12 mouse cellular contexts compared by ENCODE assay signal in genomic region chr7:89051240-89051639, GRCm38 (mm10).
DNase-seq lines count a peak whose midpoint lies in the region; ATAC-seq and TF ChIP-seq lines count a peak whose summit lies in the region.
"Had no signal": no experiment of that assay in that cellular context is flagged by ENCODE, and none has a peak within 500 bp of the region (broad histone marks: within the 10 kb centered on the region; RNA-seq: fewer than 3 reads in every experiment).

No protein-coding gene starts in this region.

- no peak for TF ChIP-seq CTCF in stomach, postnatal 0 days (IDR thresholded peaks at IDR 0.05; ENCODE audit: low read depth)

- ATAC-seq in hindbrain, embryonic 12.5 days (ENCODE audit: low FRiP score) = 0 out of 2 replicates have a peak, but pooled peaks have one; percentile 56
- no peak for ATAC-seq in hindbrain, embryonic 11.5 days (ENCODE audit: low FRiP score)
- ATAC-seq in stomach, postnatal 0 days (ENCODE audit: low FRiP score, low TSS enrichment) = no peak
- ATAC-seq in granulocyte monocyte progenitor cell, adult 5-6 weeks (replicated peaks; ENCODE audit: poor library complexity, severe bottlenecking) = no peak

- no peak overlapping the region for H3K27ac ChIP-seq in hindbrain, embryonic 12.5 days
- H3K27ac ChIP-seq in hindbrain, embryonic 11.5 days (ENCODE audit: low read depth, low read length) = no peak overlapping the region
- no peak overlapping the region for H3K27ac ChIP-seq in stomach, postnatal 0 days (replicated peaks)

- H3K9me3 ChIP-seq in hindbrain, embryonic 12.5 days (replicated peaks) = no peaks in the 10 kb centered on the region
- no peaks in the 10 kb centered on the region for H3K9me3 ChIP-seq in hindbrain, embryonic 11.5 days (ENCODE audit: control insufficient read depth, low read length)
- no peaks in the 10 kb centered on the region for H3K9me3 ChIP-seq in stomach, postnatal 0 days (ENCODE audit: control insufficient read depth, low read length)

- no peaks in the 10 kb centered on the region for H3K27me3 ChIP-seq in hindbrain, embryonic 12.5 days
- no peaks in the 10 kb centered on the region for H3K27me3 ChIP-seq in hindbrain, embryonic 11.5 days (ENCODE audit: control insufficient read depth, insufficient read depth, low read length)
- H3K27me3 ChIP-seq in stomach, postnatal 0 days (ENCODE audit: control insufficient read depth, insufficient read depth, low read length) = no peaks in the 10 kb centered on the region

- no peak for DNase-seq in hindbrain, embryonic 11.5 days (ENCODE audit: low spot score)
- peak; percentile 21 for DNase-seq in right cerebral cortex, adult 18-20 months
- no peak for DNase-seq in right cerebral cortex, postnatal 4 days
- DNase-seq in left cerebral cortex, postnatal 36 days (ENCODE audit: low spot score in 2 of 2) = peak; percentile 24 to 29
- DNase-seq in stomach, postnatal 0 days (ENCODE audit: low spot score) = no peak
- DNase-seq: gastrocnemius, postnatal 14 days; kidney, adult 11 months; lung, adult 2 months; midbrain, embryonic 14.5 days; thymus, adult 2 months had no signal

- H3K4me1 ChIP-seq in hindbrain, embryonic 12.5 days = no peaks in the 10 kb centered on the region
- no peaks in the 10 kb centered on the region for H3K4me1 ChIP-seq in hindbrain, embryonic 11.5 days (replicated peaks; ENCODE audit: control insufficient read depth, insufficient read depth, low read length)
- no peaks in the 10 kb centered on the region for H3K4me1 ChIP-seq in stomach, postnatal 0 days (replicated peaks; ENCODE audit: control insufficient read depth, insufficient read depth)

- 62% methylated on average over 5 of the region's 5 CpGs for WGBS in hindbrain, embryonic 12.5 days
- 70% methylated on average over 5 of the region's 5 CpGs for WGBS in hindbrain, embryonic 11.5 days
- 70% methylated on average over 5 of the region's 5 CpGs for WGBS in stomach, postnatal 0 days

- no peak overlapping the region for H3K4me3 ChIP-seq in hindbrain, embryonic 12.5 days
- H3K4me3 ChIP-seq in hindbrain, embryonic 11.5 days (ENCODE audit: low read depth, low read length) = no peak overlapping the region
- no peak overlapping the region for H3K4me3 ChIP-seq in stomach, postnatal 0 days (ENCODE audit: low read depth, low read length)

- no peak overlapping the region for H3K9ac ChIP-seq in hindbrain, embryonic 12.5 days
- H3K9ac ChIP-seq in hindbrain, embryonic 11.5 days (ENCODE audit: low read depth, low read length) = no peak overlapping the region
- no peak overlapping the region for H3K9ac ChIP-seq in stomach, postnatal 0 days (ENCODE audit: low read length)

- H3K4me2 ChIP-seq in hindbrain, embryonic 12.5 days (replicated peaks) = no peak overlapping the region
- H3K4me2 ChIP-seq in hindbrain, embryonic 11.5 days (replicated peaks; ENCODE audit: low read depth, low read length) = no peak overlapping the region
- no peak overlapping the region for H3K4me2 ChIP-seq in stomach, postnatal 0 days (replicated peaks; ENCODE audit: low read depth)

- no peaks in the 10 kb centered on the region for H3K36me3 ChIP-seq in hindbrain, embryonic 12.5 days
- H3K36me3 ChIP-seq in hindbrain, embryonic 11.5 days (ENCODE audit: control insufficient read depth, insufficient read depth, low read length) = no peaks in the 10 kb centered on the region
- no peaks in the 10 kb centered on the region for H3K36me3 ChIP-seq in stomach, postnatal 0 days (ENCODE audit: control insufficient read depth, insufficient read depth, low read length)

- intact Hi-C loops in left cerebral cortex, postnatal 36 days (cut with DNase I) = loop anchor here (5.0 kb wide), 1 partner anchor 1464 kb away; no protein-coding TSS in a partner anchor

- TF ChIP-seq EP300 in stomach, postnatal 0 days (optimal IDR thresholded peaks at IDR 0.05) = no peak

Comparison
In these comparisons a context has a peak if more than half of its experiments do, and no peak if none do; other contexts are left out.
1. DNase-seq: peak in right cerebral cortex, adult 18-20 months (single experiment) and left cerebral cortex, postnatal 36 days (2 of 2); none in hindbrain, embryonic 11.5 days (single experiment), right cerebral cortex, postnatal 4 days (single experiment) and stomach, postnatal 0 days (single experiment).